Mouse (Mus musculus) lung, adult 18-20 months (tissue): ENCODE measurements at regions not wholly inside any gene's neighbourhood (a gene's known extent, or its start where the extent isn't known, plus 50 kb on each side); places are given as distances from the start of the nearest gene placed in this dataset.
"Not testable (repeated sequence)": the region's sequence is repeated elsewhere in the genome, so short reads cannot be mapped to it uniquely, and the experiment has no call there.

Experiments
- DNase-seq, 2 experiments: peaks; one replicate each; pipeline ENCODE4 v3.0.0; 2022; ENCODE audit warnings: mixed read lengths in 2 of 2

- DNase-seq = not testable (repeated sequence)
Measured at GRCm38 (mm10) chr12:14242720-14243119, 90.9 kb upstream of the Fam84a start.

- DNase-seq = no peak
Measured at GRCm38 (mm10) chr12:14237699-14238098, 85.8 kb upstream of the Fam84a start.

DNA sequence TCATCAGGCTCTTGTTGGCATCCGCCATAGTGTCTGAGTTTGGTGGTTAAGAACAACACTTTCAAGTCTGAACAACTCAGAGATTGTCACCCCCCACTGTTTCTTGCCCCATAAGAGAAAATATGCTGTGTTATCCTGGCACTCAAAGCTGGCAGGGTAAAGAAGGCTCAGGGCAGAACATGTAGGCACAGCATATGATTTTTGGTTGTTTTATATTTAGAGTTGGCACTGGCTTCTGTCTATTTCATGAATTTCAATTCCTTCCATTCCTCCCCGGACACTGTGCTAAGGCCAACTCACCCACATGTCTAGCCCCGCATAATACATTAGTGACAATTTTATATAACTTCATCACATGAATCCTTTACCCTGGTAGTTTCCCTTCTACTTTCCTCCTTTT is 83.5 kb upstream of the Fam84a start:
- no peak for DNase-seq

GRCm38 (mm10) chr12:14212618-14213017 is 60.8 kb upstream of the Fam84a start:
- DNase-seq = no peak

DNA sequence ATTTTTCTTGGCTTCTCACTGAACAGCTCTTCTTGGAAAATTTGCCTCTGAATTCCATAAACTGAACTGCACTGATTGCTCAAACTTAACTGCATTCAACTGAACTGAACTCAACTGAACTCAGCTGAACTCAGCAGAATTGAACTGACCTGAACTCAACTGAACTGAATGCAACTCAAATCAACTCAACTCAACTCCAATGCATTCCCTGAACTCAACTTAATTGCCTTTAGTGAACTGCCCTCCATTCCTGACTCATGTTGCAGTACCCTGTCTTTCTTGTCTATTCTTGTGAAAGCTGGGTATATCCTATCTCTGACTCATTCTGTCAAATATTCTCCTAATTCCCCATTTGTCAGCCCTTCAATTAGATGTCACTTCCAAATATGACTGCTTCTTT is 58.0 kb upstream of the Fam84a start:
- no peak for DNase-seq

GRCm38 (mm10) chr12:14207288-14207687 is 55.4 kb upstream of the Fam84a start:
- DNase-seq = no peak

- no peak for DNase-seq
Measured at GRCm38 (mm10) chr12:14204491-14204890, 52.6 kb upstream of the Fam84a start.
